Mouse (Mus musculus) gastrocnemius, postnatal 10 days (tissue): ENCODE measurements around the gene Mri1. TPM values are rescaled to one million over a fixed set of nuclear protein-coding genes. Genes with fewer than 3 reads are reported as not detected.

Experiments
- DNase-seq: peaks from one replicate; pipeline ENCODE4 v3.0.0; 2021; ENCODE audit warnings: mixed read lengths
- total RNA-seq, 2 experiments: library from RNA; stranded (reverse); gene quantifications; 2 replicates each; pipeline ENCODE4 v1.2.3; 2021

Mri1 gene
- total RNA-seq, 2 experiments from 2014 or later, result 16.8 to 20.6 TPM

- DNase-seq, result peak; percentile 95
These were observed 20.1 kb downstream of the Mri1 start, which contains the start of gene Zswim4 for GRCm38 (mm10) chr8:84236998-84237473. Zswim4 (minus strand) TSS chr8:84237055.

GRCm38 (mm10) chr8:84236410-84236997 lies 20.6 kb downstream of the Mri1 start:
- DNase-seq, result no peak

- DNase-seq, result no peak
These were observed 21.2 kb downstream of the Mri1 start for GRCm38 (mm10) chr8:84235746-84236409.

DNA sequence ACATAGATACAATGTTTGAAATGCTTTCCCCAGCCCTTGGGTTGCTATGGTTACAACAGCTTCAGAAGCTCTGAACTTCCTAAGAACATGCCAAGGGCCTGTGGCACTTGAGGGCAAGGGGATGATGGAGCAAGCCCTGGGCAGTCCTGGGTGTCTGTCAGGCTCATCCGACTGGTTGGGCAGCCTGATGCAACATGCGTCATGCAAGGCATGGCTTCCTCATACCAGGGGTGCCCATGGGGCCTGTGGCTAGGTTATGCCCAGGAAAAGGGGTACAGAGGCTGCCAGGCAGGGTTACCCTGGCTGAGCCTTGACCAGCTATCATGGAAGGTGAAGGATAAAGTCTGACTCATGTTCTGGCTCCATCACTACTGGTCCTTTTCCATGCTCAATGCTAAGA lies 24.1 kb downstream of the Mri1 start:
- DNase-seq, result no peak

- no peak for DNase-seq
These were observed 26.4 kb downstream of the Mri1 start for GRCm38 (mm10) chr8:84230735-84231134.

DNA sequence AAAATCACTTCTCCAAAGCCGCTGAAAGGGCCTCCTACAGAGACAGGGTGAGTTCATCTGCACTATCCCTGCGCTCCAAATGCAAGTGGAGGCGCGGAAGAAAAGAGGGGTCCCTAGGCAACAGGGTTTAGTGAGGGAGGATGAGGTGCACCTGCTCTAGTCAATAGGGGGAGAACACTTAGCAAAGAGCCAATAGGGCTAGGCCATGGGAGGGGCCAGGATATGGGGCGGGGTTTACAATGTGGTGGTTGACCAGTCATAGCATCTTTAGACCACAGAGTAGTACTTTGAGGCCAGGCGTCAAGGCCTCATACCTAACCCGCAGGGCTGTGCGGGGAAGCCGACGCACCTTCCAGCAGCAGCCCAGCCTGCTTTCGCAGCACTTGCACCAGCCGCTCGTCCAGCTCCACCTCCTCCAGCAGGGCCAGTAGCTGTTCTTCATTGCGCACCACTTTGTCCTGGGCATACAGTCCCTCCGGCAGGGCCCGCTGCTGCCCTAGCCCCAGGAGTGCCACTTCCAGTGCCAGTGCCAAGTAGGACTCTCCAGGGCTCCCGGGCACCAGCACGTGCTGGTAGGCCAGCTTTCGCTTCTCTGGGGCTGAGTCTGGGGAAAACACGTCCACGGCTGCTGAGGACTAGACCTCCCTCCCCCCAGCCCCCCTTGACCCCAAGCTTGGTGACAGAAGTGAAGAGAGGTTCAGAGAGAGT lies 33.6 kb downstream of the Mri1 start:
- no peak for DNase-seq

- no peak for DNase-seq
These were observed 34.5 kb downstream of the Mri1 start for GRCm38 (mm10) chr8:84222566-84223165.

GRCm38 (mm10) chr8:84220105-84220504 lies 37.0 kb downstream of the Mri1 start:
- DNase-seq, result no peak

DNA sequence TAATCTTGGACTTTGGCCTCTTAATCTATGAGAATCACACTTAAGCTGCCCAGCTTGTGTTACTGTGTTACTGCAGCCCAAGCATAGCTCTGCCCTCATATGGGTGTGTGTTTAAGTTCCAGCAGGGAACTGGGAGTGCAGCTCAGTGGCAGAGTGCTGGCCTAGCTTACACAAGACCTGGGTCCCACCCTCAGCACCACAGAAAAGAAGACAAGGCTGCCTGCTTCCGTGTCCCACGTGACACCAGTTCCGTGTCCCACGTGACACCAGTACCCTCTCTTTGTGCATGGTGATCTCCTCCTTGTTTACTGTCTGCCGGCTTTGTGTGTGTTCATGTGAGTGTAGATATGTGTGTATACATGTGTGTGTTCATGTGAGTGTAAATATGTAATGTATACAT lies 39.0 kb downstream of the Mri1 start:
- no peak for DNase-seq

- DNase-seq, result no peak
These were observed 39.9 kb downstream of the Mri1 start for GRCm38 (mm10) chr8:84217206-84217605.

DNA sequence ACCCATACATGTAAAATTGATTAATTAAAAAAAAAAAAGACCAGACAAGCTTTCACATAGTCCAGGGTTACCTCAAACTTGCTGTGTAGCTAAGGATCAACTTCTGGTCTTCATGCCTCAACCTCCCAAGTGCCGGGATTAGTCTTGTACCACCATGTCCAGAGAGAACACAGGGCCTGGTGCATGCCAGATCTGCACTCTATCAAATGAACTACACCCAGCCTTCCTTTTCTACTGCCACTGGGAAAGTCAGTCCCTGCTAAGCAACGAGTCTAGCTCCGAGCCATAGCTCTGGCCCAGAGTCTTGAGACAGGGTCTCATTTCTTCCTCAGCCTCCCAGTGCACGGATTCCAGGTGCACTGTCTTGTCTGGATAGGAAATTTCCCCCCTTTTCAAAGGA lies 43.8 kb downstream of the Mri1 start:
- no peak for DNase-seq

DNA sequence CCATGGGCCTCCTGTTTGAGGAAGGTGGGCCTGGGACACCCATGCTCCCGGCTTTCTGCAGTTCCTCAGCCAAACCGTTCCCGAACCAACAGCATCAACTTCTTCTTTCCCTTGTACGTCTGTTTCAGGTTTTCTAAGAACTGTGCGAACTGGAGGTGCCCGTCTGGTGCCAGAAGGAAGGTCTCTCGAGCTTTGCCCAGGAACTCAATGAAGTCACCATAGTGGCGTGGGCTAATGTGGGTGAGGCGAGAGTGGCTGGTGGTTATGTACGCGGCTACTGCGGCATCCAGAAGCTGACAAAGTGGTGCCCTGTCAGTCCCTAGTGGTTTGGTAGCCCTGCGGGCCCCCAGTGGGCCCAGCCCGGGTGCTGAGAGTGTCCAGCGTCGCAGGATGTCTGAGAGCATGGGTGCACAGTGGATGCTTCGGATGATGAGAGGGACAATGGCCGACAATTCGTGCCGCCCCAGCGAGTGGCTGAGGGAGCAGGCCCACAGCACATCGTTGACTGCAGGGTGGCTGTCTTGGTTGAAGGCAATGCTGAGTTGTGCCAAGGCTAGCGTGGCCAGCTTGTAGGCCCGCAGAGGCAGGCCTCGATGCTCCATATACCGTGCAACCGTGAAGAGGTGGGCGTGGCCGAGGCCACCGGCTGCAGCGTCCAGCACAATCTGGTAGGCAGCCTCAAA lies 45.1 kb downstream of the Mri1 start:
- DNase-seq, result no peak

DNA sequence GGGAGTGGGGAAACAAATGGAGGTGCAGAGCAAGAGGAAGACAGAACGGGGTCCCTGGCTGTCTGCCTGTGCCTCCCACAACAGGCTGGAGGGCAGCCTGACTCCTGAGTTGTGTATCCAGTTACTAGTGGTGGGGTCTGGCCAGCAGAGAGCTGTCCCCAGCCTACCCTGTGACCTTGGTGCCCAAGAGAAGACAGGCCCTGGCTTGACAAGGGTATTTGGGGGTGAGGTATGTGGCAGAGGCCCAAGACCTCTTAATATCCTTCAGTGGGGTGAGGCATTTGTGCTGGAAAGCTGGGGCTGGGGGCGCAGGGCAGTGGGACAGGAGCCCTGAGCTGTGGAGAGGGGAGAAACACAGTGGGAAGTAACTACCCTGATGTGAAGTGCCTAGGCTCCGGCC lies 45.9 kb downstream of the Mri1 start:
- no peak for DNase-seq

- peak; percentile 90 for DNase-seq
These were observed 46.8 kb downstream of the Mri1 start for GRCm38 (mm10) chr8:84210167-84210791.

DNA sequence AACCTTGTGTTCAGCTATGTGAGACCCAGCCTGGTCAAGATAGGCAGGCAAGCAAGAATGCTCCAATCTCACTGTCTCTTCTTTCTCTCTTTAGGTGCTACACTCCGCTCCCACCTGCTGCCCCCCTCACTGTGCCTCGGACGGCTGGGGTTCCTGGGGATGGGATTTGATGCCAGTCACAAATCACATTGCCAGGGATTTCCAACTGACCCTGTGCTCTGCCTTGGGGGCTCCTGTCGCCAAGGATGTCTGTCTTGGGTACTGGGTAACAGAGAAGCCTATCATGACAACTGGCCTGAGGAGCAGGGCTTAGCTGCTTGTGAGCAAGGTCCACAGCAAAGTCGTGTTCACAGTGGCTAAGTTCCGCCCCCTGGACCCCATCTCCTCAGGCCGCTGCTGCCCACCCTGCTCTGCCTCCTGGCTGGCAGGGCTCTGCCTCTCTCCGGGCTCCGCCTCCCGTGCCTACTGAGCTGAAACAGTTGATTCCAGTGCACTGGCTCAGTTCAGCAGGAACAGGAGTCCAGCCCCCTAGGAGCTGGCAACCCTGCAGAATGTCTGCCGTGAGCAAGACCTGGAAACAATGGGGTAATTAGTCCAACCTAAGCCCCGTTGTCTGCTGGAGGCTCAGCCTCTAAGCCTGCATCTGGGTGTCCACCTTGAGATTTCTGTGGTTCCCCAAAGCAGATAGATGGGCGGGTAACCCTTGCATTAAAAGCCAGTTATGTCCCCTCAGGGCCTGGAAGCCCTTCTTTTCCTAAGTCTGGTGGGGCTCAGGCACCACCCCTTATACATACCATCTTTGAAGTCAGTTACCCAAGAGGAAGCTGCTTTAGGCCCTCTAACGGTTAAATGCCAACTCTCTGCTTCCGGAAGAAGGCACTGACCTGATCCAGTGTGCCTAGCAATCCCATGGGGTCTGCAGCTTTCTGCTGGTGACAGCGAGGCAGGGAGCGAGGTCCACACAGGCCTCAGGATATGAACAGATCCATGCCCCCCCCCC lies 48.4 kb downstream of the Mri1 start:
- DNase-seq, result no peak

GRCm38 (mm10) chr8:84207811-84208210 lies 49.3 kb downstream of the Mri1 start:
- peak; percentile 62 for DNase-seq

DNA sequence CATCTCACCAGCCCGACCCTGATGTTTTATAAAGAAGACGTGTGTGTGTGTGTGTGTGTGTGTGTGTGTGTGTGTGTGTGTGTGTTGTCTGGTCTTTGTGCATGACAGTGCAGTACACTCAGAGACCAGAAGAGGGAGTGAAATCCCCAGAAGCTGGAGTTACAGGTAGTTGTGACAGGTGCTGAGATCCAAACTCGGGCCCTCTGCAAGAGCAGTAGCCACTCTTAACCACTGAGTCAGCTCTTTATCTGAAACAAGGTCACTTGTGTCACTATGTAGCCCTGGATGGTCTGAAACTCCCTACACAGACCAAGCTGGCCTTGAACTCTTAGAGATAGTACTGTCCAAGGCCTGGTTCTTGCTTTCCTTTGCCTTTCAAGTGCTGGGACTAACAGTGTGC lies 50.5 kb downstream of the Mri1 start:
- DNase-seq, result no peak

- no peak for DNase-seq
These were observed 52.1 kb downstream of the Mri1 start for GRCm38 (mm10) chr8:84205073-84205472.

DNA sequence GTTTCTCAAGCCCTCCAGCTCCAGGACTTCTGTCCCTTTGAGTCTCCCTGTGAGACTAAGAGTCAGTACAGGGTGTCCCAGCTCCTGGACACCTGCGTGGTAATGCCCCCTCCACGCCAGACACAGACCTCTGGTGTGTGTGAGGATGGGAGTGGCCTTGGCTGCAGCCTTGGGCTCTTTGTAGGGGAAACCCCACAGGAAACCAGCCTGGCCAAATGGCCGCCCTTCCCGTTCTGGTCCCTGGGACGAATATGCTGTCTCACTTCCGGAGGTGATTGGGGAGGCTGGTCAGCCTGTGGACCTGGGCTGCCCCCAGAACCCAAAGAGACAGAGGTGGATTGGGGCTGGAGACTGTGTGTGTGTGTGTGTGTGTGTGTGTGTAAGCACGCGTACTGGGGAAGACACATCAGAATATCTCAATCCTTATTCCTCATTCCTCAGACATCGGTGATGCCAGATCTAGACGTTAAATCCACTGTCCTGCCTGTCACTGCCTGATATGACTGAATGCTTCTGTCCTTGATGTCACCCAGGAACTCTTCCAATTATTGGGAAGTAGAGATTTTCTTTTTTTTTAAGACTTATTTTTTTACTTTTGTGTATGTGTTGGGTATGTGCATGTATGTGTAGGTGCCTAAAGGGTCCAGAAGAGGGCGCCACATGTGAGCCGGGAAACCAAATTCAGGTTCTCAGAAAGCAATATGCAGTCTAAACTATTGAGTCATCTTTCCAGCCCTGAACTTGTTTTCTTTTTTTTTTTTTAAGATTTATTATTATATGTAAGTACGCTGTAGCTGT lies 53.0 kb downstream of the Mri1 start:
- DNase-seq, result peak; percentile 66
